10 mouse cellular contexts compared by ENCODE assay signal in genomic region chr15:89522566-89523282, GRCm38 (mm10). TPM values are rescaled to one million over a fixed set of nuclear protein-coding genes. Genes with fewer than 3 reads are reported as not detected.
DNase-seq lines count a peak whose midpoint lies in the region; ATAC-seq and TF ChIP-seq lines count a peak whose summit lies in the region.
"Had no signal": no experiment of that assay in that cellular context is flagged by ENCODE, and none has a peak within 500 bp of the region (broad histone marks: within the 10 kb centered on the region; RNA-seq: fewer than 3 reads in every experiment).

No protein-coding gene starts in this region.

- no peak overlapping the region for H3K4me3 ChIP-seq in kidney, adult 2 months (ENCODE audit: insufficient read depth, low read depth, low read length)
- H3K4me3 ChIP-seq in forebrain, embryonic 14.5 days (ENCODE audit: low read depth, low read length): peak overlapping the region; percentile 36; the same call in 1 of the 2 replicates
- H3K4me3 ChIP-seq in midbrain, embryonic 11.5 days (ENCODE audit: low read depth, low read length): no peak overlapping the region; the same call in 1 of the 2 replicates

- no peaks in the 10 kb centered on the region for H3K27me3 ChIP-seq in kidney, adult 2 months (replicated peaks; ENCODE audit: control insufficient read depth, insufficient read depth, low read length)
- peaks cover 12% of the 10 kb centered on the region; the same call in 1 of the 2 replicates for H3K27me3 ChIP-seq in forebrain, embryonic 14.5 days (replicated peaks; ENCODE audit: control insufficient read depth, insufficient read depth, low read length)
- H3K27me3 ChIP-seq in midbrain, embryonic 11.5 days (ENCODE audit: control insufficient read depth, insufficient read depth, low read length): peaks cover 25% of the 10 kb centered on the region

- ATAC-seq in forebrain, embryonic 14.5 days: no peak
- no peak for ATAC-seq in midbrain, embryonic 11.5 days (ENCODE audit: low FRiP score)

- H3K9me3 ChIP-seq in forebrain, embryonic 14.5 days (replicated peaks; ENCODE audit: control insufficient read depth, low read length): no peaks in the 10 kb centered on the region
- no peaks in the 10 kb centered on the region for H3K9me3 ChIP-seq in midbrain, embryonic 11.5 days (ENCODE audit: control insufficient read depth, low read length)

- no peak for TF ChIP-seq CTCF in kidney, adult 2 months (conservative IDR thresholded peaks at IDR 0.05; ENCODE audit: insufficient read depth, insufficient read length, low read depth, low read length)

- no peak overlapping the region; the same call in 1 of the 2 replicates for H3K9ac ChIP-seq in forebrain, embryonic 14.5 days (ENCODE audit: low read length)
- no peak overlapping the region for H3K9ac ChIP-seq in midbrain, embryonic 11.5 days (ENCODE audit: low read length)

- peak; percentile 30 for DNase-seq in kidney, adult 2 months
- no peak for DNase-seq in kidney, adult 8-10 months
- DNase-seq in cerebellum, adult 9-11 months: peak; percentile 76
- no peak for DNase-seq in forebrain, embryonic 14.5 days (ENCODE audit: low spot score)
- peak; percentile 85 for DNase-seq in midbrain, embryonic 11.5 days (ENCODE audit: low spot score, missing footprints)
- DNase-seq in right cerebral cortex, adult 2 months (ENCODE audit: low spot score in 2 of 2): no peak
- no peak for DNase-seq in right cerebral cortex, postnatal 14 days
- DNase-seq in urinary bladder, adult 2 months (ENCODE audit: low spot score): no peak
- DNase-seq: layer of hippocampus, postnatal 36 days had no signal

- no peak for TF ChIP-seq POLR2A in kidney, adult 2 months (IDR thresholded peaks at IDR 0.05; ENCODE audit: low read depth, low read length)

- 77% methylated on average over 10 of the region's 10 CpGs for WGBS in kidney, adult 2 months
- 85% methylated on average over 10 of the region's 10 CpGs for WGBS in forebrain, embryonic 14.5 days
- WGBS in midbrain, embryonic 11.5 days: 88% methylated on average over 10 of the region's 10 CpGs

- H3K27ac ChIP-seq in kidney, adult 2 months (ENCODE audit: insufficient read depth, low read depth, low read length): no peak overlapping the region
- H3K27ac ChIP-seq in forebrain, embryonic 14.5 days (ENCODE audit: low read depth, low read length): no peak overlapping the region
- no peak overlapping the region for H3K27ac ChIP-seq in midbrain, embryonic 11.5 days (ENCODE audit: low read depth, low read length)

- no peaks in the 10 kb centered on the region for H3K4me1 ChIP-seq in kidney, adult 2 months (ENCODE audit: control insufficient read depth, insufficient read depth, low read length)
- no peaks in the 10 kb centered on the region; the same call in 1 of the 2 replicates for H3K4me1 ChIP-seq in forebrain, embryonic 14.5 days (ENCODE audit: control insufficient read depth, insufficient read depth, low read length)
- peaks cover 6% of the 10 kb centered on the region for H3K4me1 ChIP-seq in midbrain, embryonic 11.5 days (ENCODE audit: control insufficient read depth, insufficient read depth, low read length)

- H3K36me3 ChIP-seq in kidney, adult 2 months (ENCODE audit: control insufficient read depth, insufficient read depth, low read length): no peaks in the 10 kb centered on the region
- no peaks in the 10 kb centered on the region for H3K36me3 ChIP-seq in forebrain, embryonic 14.5 days (ENCODE audit: control insufficient read depth, insufficient read depth, low read length)
- H3K36me3 ChIP-seq in midbrain, embryonic 11.5 days (ENCODE audit: control insufficient read depth, insufficient read depth, low read length): no peaks in the 10 kb centered on the region
- H3K36me3 ChIP-seq: G1E had no signal

- H3K4me2 ChIP-seq in forebrain, embryonic 14.5 days (ENCODE audit: low read length): peak overlapping the region; percentile 98; the same call in 1 of the 2 replicates
- no peak overlapping the region; the same call in 1 of the 2 replicates for H3K4me2 ChIP-seq in midbrain, embryonic 11.5 days

RNA-seq across cellular contexts. Expression of gene Shank3, which starts 23.3 kb away (rescaled TPM):
- 18.0 and 19.5 TPM in 2 replicates for polyA plus RNA-seq in kidney, adult 2 months (2012; rRNA removed)
- polyA plus RNA-seq in forebrain, embryonic 14.5 days (2014; fragmentation: Nextera tagmentation; extraction: Ambion mirVana): 4.8 and 6.0 TPM in 2 replicates
- polyA plus RNA-seq in midbrain, embryonic 11.5 days (2014; fragmentation: Nextera tagmentation; extraction: Ambion mirVana): 2.2 TPM in 2 replicates
- 7.1 and 8.8 TPM in 2 replicates for polyA plus RNA-seq in urinary bladder, adult 2 months (2012; rRNA removed)

RNA-seq across cellular contexts. Expression of gene Acr, which starts 45.4 kb away (rescaled TPM):
- 0.58 and 0.74 TPM in 2 replicates for polyA plus RNA-seq in kidney, adult 2 months (2012; rRNA removed)
- 0.63 and 1.2 TPM in 2 replicates for polyA plus RNA-seq in forebrain, embryonic 14.5 days (2014; fragmentation: Nextera tagmentation; extraction: Ambion mirVana)
- 0.42 and 0.43 TPM in 2 replicates for polyA plus RNA-seq in midbrain, embryonic 11.5 days (2014; fragmentation: Nextera tagmentation; extraction: Ambion mirVana)
- polyA plus RNA-seq in urinary bladder, adult 2 months (2012; rRNA removed): 0.63 and 0.71 TPM in 2 replicates
- polyA plus RNA-seq: G1E had no signal

RNA-seq across cellular contexts. Expression of gene Arsa, which starts 45.5 kb away (rescaled TPM):
- 26.0 and 30.0 TPM in 2 replicates for polyA plus RNA-seq in kidney, adult 2 months (2012; rRNA removed)
- 14.0 and 16.5 TPM in 2 replicates for polyA plus RNA-seq in forebrain, embryonic 14.5 days (2014; fragmentation: Nextera tagmentation; extraction: Ambion mirVana)
- polyA plus RNA-seq in midbrain, embryonic 11.5 days (2014; fragmentation: Nextera tagmentation; extraction: Ambion mirVana): 7.4 and 9.4 TPM in 2 replicates
- 35.4 TPM in 2 replicates for polyA plus RNA-seq in urinary bladder, adult 2 months (2012; rRNA removed)

Comparison
In these comparisons a context has a peak if more than half of its experiments do, and no peak if none do; other contexts are left out.
1. DNase-seq: peak in kidney, adult 2 months (single experiment), cerebellum, adult 9-11 months (single experiment) and midbrain, embryonic 11.5 days (single experiment); none in kidney, adult 8-10 months (0 of 2), forebrain, embryonic 14.5 days (single experiment), right cerebral cortex, adult 2 months (0 of 2), right cerebral cortex, postnatal 14 days (single experiment) and urinary bladder, adult 2 months (single experiment).